In the genomic region with DNA sequence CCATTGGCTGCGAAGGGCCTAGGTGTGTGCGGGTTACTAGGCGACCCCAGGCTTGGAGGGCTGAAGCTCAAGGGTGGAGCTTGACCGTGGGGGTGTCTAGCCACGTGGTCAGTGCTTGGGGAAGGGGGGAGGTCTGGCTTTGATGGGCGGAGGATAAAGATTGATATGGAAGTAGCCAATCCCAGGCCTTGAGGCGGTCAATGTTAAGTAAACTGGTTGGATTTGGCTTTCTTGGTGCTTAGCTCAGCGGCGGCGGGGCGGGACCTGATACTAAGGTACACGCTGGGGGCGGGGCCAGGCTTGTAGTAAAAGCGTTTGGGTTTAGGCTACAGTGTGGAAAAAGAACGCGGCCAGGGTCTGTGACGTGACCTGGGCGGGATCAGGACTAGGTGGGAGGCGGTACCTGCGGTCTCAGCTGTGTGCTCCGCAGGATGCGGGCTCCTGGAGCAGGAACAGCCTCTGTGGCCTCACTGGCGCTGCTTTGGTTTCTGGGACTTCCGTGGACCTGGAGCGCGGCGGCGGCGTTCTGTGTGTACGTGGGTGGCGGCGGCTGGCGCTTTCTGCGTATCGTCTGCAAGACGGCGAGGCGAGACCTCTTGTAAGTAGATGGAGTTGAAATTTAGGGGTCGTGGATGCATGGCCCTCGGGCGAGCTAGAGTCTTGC, we compare ENCODE assay signal across 8 mouse cellular contexts. TPM values are rescaled to one million over a fixed set of nuclear protein-coding genes. Genes with fewer than 3 reads are reported as not detected.
DNase-seq lines count a peak whose midpoint lies in the region; ATAC-seq and TF ChIP-seq lines count a peak whose summit lies in the region.

No protein-coding gene starts in this region.

- peak overlapping the region; percentile 93 for H3K4me2 ChIP-seq in hindbrain, embryonic 11.5 days (replicated peaks; ENCODE audit: low read depth, low read length)
- H3K4me2 ChIP-seq in lung, embryonic 16.5 days (ENCODE audit: low read depth, low read length) = peak overlapping the region; percentile 74

- H3K4me1 ChIP-seq in G1E (ENCODE audit: insufficient read depth, low read depth, low read length) = peaks cover 14% of the 10 kb centered on the region; the same call in 1 of the 2 replicates
- peaks cover 12% of the 10 kb centered on the region for H3K4me1 ChIP-seq in cerebellum, adult 2 months (ENCODE audit: control insufficient read depth, insufficient read depth, low read length)
- H3K4me1 ChIP-seq in hindbrain, embryonic 11.5 days (replicated peaks; ENCODE audit: control insufficient read depth, insufficient read depth, low read length) = peaks cover 11% of the 10 kb centered on the region; the same call in 1 of the 2 replicates
- H3K4me1 ChIP-seq in lung, embryonic 16.5 days (replicated peaks; ENCODE audit: control insufficient read depth, insufficient read depth, low read length) = peaks cover 9% of the 10 kb centered on the region

- peak overlapping the region; percentile 87 for H3K27ac ChIP-seq in cerebellum, adult 2 months (ENCODE audit: insufficient read depth, low read length)
- H3K27ac ChIP-seq in hindbrain, embryonic 11.5 days (ENCODE audit: low read depth, low read length) = peak overlapping the region; percentile 36; the same call in 1 of the 2 replicates
- peak overlapping the region; percentile 85 for H3K27ac ChIP-seq in lung, embryonic 16.5 days (ENCODE audit: low read length)

- H3K4me3 ChIP-seq in G1E (ENCODE audit: low read depth, low read length) = peak overlapping the region; percentile 51; the same call in 1 of the 2 replicates
- peak overlapping the region; percentile 92 for H3K4me3 ChIP-seq in cerebellum, adult 2 months (replicated peaks; ENCODE audit: insufficient read depth, low read depth, low read length)
- H3K4me3 ChIP-seq in hindbrain, embryonic 11.5 days (ENCODE audit: low read depth, low read length) = peak overlapping the region; percentile 69
- H3K4me3 ChIP-seq in lung, embryonic 16.5 days (ENCODE audit: low read length) = peak overlapping the region; percentile 62

- H3K36me3 ChIP-seq in G1E (replicated peaks) = no peaks in the 10 kb centered on the region
- no peaks in the 10 kb centered on the region for H3K36me3 ChIP-seq in hindbrain, embryonic 11.5 days (ENCODE audit: control insufficient read depth, insufficient read depth, low read length)
- no peaks in the 10 kb centered on the region for H3K36me3 ChIP-seq in lung, embryonic 16.5 days (ENCODE audit: control insufficient read depth, insufficient read depth, low read length)

- no peak for ATAC-seq in G1E (ENCODE audit: extremely low read depth, insufficient number of reproducible peaks, low FRiP score, poor library complexity, severe bottlenecking)
- peak; percentile 88 for ATAC-seq in hindbrain, embryonic 11.5 days (ENCODE audit: low FRiP score)
- ATAC-seq in lung, embryonic 16.5 days (ENCODE audit: low read depth) = peak; percentile 87

- 1% methylated on average over 41 of the region's 41 CpGs for WGBS in cerebellum, adult 2 months
- under 1% methylated on average over 41 of the region's 41 CpGs for WGBS in hindbrain, embryonic 11.5 days
- under 1% methylated on average over 41 of the region's 41 CpGs for WGBS in lung, embryonic 16.5 days

- no peak for DNase-seq in G1E (ENCODE audit: low spot score)
- DNase-seq in cerebellum, adult 2 months = peak; percentile 97 to 98
- DNase-seq in frontal cortex, adult 2 months (ENCODE audit: extremely low spot score in 1 of 2, low spot score in 1 of 2) = peak; percentile 97 to 98
- peak; percentile 88 for DNase-seq in hindbrain, embryonic 11.5 days (ENCODE audit: low spot score)
- DNase-seq in layer of hippocampus, adult 9-11 months = peak; percentile 99
- DNase-seq in ovary, postnatal 10 days (ENCODE audit: low spot score) = peak; percentile 78
- peak; percentile 88 for DNase-seq in thymus, postnatal 0 days (ENCODE audit: low spot score)

- H3K27me3 ChIP-seq in G1E (ENCODE audit: insufficient read depth, low read length) = peaks cover 70% of the 10 kb centered on the region
- no peaks in the 10 kb centered on the region for H3K27me3 ChIP-seq in cerebellum, adult 2 months (ENCODE audit: control insufficient read depth, insufficient read depth, low read length)
- H3K27me3 ChIP-seq in hindbrain, embryonic 11.5 days (ENCODE audit: control insufficient read depth, insufficient read depth, low read length) = peaks cover 12% of the 10 kb centered on the region
- no peaks in the 10 kb centered on the region for H3K27me3 ChIP-seq in lung, embryonic 16.5 days (ENCODE audit: control insufficient read depth, insufficient read depth, low read depth, low read length)

- peak; percentile 72 for TF ChIP-seq POLR2A in cerebellum, adult 2 months (IDR thresholded peaks at IDR 0.05; ENCODE audit: borderline replicate concordance, insufficient read depth, low read length)

- no peaks in the 10 kb centered on the region for H3K9me3 ChIP-seq in G1E (replicated peaks)
- no peaks in the 10 kb centered on the region for H3K9me3 ChIP-seq in hindbrain, embryonic 11.5 days (ENCODE audit: control insufficient read depth, low read length)
- H3K9me3 ChIP-seq in lung, embryonic 16.5 days (ENCODE audit: control insufficient read depth, low read length) = no peaks in the 10 kb centered on the region

- TF ChIP-seq CTCF in G1E (IDR thresholded peaks at IDR 0.05; ENCODE audit: low read depth, low read length) = no peak
- no peak for TF ChIP-seq CTCF in cerebellum, adult 2 months (IDR thresholded peaks at IDR 0.05; ENCODE audit: borderline replicate concordance, insufficient read depth, low read depth, low read length)

- H3K9ac ChIP-seq in hindbrain, embryonic 11.5 days (ENCODE audit: low read depth, low read length) = peak overlapping the region; percentile 61
- peak overlapping the region; percentile 67 for H3K9ac ChIP-seq in lung, embryonic 16.5 days (ENCODE audit: low read length)

RNA-seq across cellular contexts. Expression of a gene that starts 1.7 kb away (rescaled TPM):
- total RNA-seq in G1E (2014; fragmentation: Nextera tagmentation) (not detected in 2 replicates), G1E (2017) (0.12 and 0.33 TPM in 2 replicates)
- polyA plus RNA-seq in G1E (2012) = not detected in 2 replicates
- 142 and 153 TPM in 2 replicates for polyA plus RNA-seq in cerebellum, adult 2 months (2012; rRNA removed)
- 183 and 191 TPM in 2 replicates for polyA plus RNA-seq in frontal cortex, adult 2 months (2012; rRNA removed)
- polyA plus RNA-seq in hindbrain, embryonic 11.5 days (2014; fragmentation: Nextera tagmentation; extraction: Ambion mirVana) = 13.7 and 18.2 TPM in 2 replicates
- 38.4 and 39.5 TPM in 2 replicates for polyA plus RNA-seq in lung, embryonic 16.5 days (2015; fragmentation: Nextera tagmentation; extraction: Ambion mirVana)
- polyA plus RNA-seq in thymus, postnatal 0 days (2015; fragmentation: Nextera tagmentation; extraction: Ambion mirVana) = 32.4 and 33.8 TPM in 2 replicates

RNA-seq across cellular contexts. Expression of a gene that starts 4.0 kb away (rescaled TPM):
- not detected in 2 replicates for total RNA-seq in G1E (2014; fragmentation: Nextera tagmentation)
- not detected in 2 replicates for total RNA-seq in G1E (2017)
- polyA plus RNA-seq in G1E (2012) = not detected in 2 replicates
- polyA plus RNA-seq in cerebellum, adult 2 months (2012; rRNA removed) = 0.10 and 0.11 TPM in 2 replicates
- polyA plus RNA-seq in frontal cortex, adult 2 months (2012; rRNA removed) = 0.06 TPM in 1 of 2 replicates, not detected in the other
- polyA plus RNA-seq in hindbrain, embryonic 11.5 days (2014; fragmentation: Nextera tagmentation; extraction: Ambion mirVana) = not detected in 2 replicates
- 0.10 TPM in 1 of 2 replicates, not detected in the other for polyA plus RNA-seq in lung, embryonic 16.5 days (2015; fragmentation: Nextera tagmentation; extraction: Ambion mirVana)
- 1.1 and 1.3 TPM in 2 replicates for polyA plus RNA-seq in thymus, postnatal 0 days (2015; fragmentation: Nextera tagmentation; extraction: Ambion mirVana)

RNA-seq across cellular contexts. Expression of a gene that starts 11.8 kb away (rescaled TPM):
- not detected in 2 replicates for total RNA-seq in G1E (2014; fragmentation: Nextera tagmentation)
- total RNA-seq in G1E (2017) = not detected in 2 replicates
- polyA plus RNA-seq in G1E (2012) = not detected in 2 replicates
- 0.21 and 0.26 TPM in 2 replicates for polyA plus RNA-seq in cerebellum, adult 2 months (2012; rRNA removed)
- polyA plus RNA-seq in frontal cortex, adult 2 months (2012; rRNA removed) = 0.13 and 0.14 TPM in 2 replicates
- 0.28 and 0.47 TPM in 2 replicates for polyA plus RNA-seq in hindbrain, embryonic 11.5 days (2014; fragmentation: Nextera tagmentation; extraction: Ambion mirVana)
- 4.4 and 4.5 TPM in 2 replicates for polyA plus RNA-seq in lung, embryonic 16.5 days (2015; fragmentation: Nextera tagmentation; extraction: Ambion mirVana)
- 13.0 and 13.1 TPM in 2 replicates for polyA plus RNA-seq in thymus, postnatal 0 days (2015; fragmentation: Nextera tagmentation; extraction: Ambion mirVana)

RNA-seq across cellular contexts. Expression of a gene that starts 21.6 kb away (rescaled TPM):
- 39.7 and 47.5 TPM in 2 replicates for total RNA-seq in G1E (2014; fragmentation: Nextera tagmentation)
- total RNA-seq in G1E (2017) = 87.2 and 140 TPM in 2 replicates
- 331 and 360 TPM in 2 replicates for polyA plus RNA-seq in G1E (2012)
- 42.5 and 42.8 TPM in 2 replicates for polyA plus RNA-seq in cerebellum, adult 2 months (2012; rRNA removed)
- 45.6 and 51.6 TPM in 2 replicates for polyA plus RNA-seq in frontal cortex, adult 2 months (2012; rRNA removed)
- 228 TPM in 2 replicates for polyA plus RNA-seq in hindbrain, embryonic 11.5 days (2014; fragmentation: Nextera tagmentation; extraction: Ambion mirVana)
- polyA plus RNA-seq in lung, embryonic 16.5 days (2015; fragmentation: Nextera tagmentation; extraction: Ambion mirVana) = 202 and 218 TPM in 2 replicates
- polyA plus RNA-seq in thymus, postnatal 0 days (2015; fragmentation: Nextera tagmentation; extraction: Ambion mirVana) = 340 and 346 TPM in 2 replicates

RNA-seq across cellular contexts. Expression of a gene that starts 27.0 kb away (rescaled TPM):
- total RNA-seq in G1E (2014; fragmentation: Nextera tagmentation) (8.3 and 11.4 TPM in 2 replicates), G1E (2017) (6.6 and 7.0 TPM in 2 replicates)
- polyA plus RNA-seq in G1E (2012) = 8.1 and 10.4 TPM in 2 replicates
- polyA plus RNA-seq in cerebellum, adult 2 months (2012; rRNA removed) = 3.4 and 3.7 TPM in 2 replicates
- 4.3 and 4.5 TPM in 2 replicates for polyA plus RNA-seq in frontal cortex, adult 2 months (2012; rRNA removed)
- polyA plus RNA-seq in hindbrain, embryonic 11.5 days (2014; fragmentation: Nextera tagmentation; extraction: Ambion mirVana) = 3.3 and 3.6 TPM in 2 replicates
- polyA plus RNA-seq in lung, embryonic 16.5 days (2015; fragmentation: Nextera tagmentation; extraction: Ambion mirVana) = 2.7 and 3.7 TPM in 2 replicates
- 9.4 and 11.2 TPM in 2 replicates for polyA plus RNA-seq in thymus, postnatal 0 days (2015; fragmentation: Nextera tagmentation; extraction: Ambion mirVana)

Comparison
In these comparisons a context has a peak if more than half of its experiments do, and no peak if none do; other contexts are left out.
1. H3K27ac ChIP-seq: peak in every context shown above with its lines; median percentile 87 in cerebellum, adult 2 months; 85 in lung, embryonic 16.5 days; 36 in hindbrain, embryonic 11.5 days.
2. RNA of a gene that starts 1.7 kb away (polyA plus RNA-seq): 183 to 191 TPM in frontal cortex, adult 2 months, 142 to 153 TPM in cerebellum, adult 2 months, 38.4 to 39.5 TPM in lung, embryonic 16.5 days, 32.4 to 33.8 TPM in thymus, postnatal 0 days and 13.7 to 18.2 TPM in hindbrain, embryonic 11.5 days; not detected in G1E; every median in the first group is over 10 times any median in the second.
3. Peak in every context shown above with its lines, with median percentiles within 50 percentile points of each other: H3K4me3 ChIP-seq.